Mouse (Mus musculus) gastrocnemius, adult 2 months (tissue): ENCODE results near the gene Utf1. TPM values are rescaled to one million over a fixed set of nuclear protein-coding genes. Genes with fewer than 3 reads are reported as not detected.

Source experiments
- DNase-seq: peaks from one replicate; pipeline ENCODE4 v3.0.0; 2022
- H3K27ac ChIP-seq: fragments of 200-600 bp; 2 replicates; pipeline ENCODE4 v1.8.1; 2022; ENCODE audit warnings: mild to moderate bottlenecking
- H3K4me3 ChIP-seq: fragments of 200-600 bp; 2 replicates; pipeline ENCODE4 v1.8.1; 2022; ENCODE audit warnings: mild to moderate bottlenecking, moderate library complexity
- CTCF ChIP-seq: fragments of 200-600 bp; IDR thresholded peaks from 2 replicates; pipeline ENCODE4 v1.8.1; 2022; ENCODE audit warnings: antibody characterized with exemption, mild to moderate bottlenecking, moderate library complexity
- intact Hi-C: fragments of 180-260 bp; cut with DNase I; formaldehyde crosslinking; loops from one replicate; pipeline ENCODE4 v1.15.1; 2025
- total RNA-seq, 2 experiments: library from RNA; stranded (reverse); gene quantifications; 2 replicates each; pipeline ENCODE4 v1.2.3; 2021

The Utf1 gene
- total RNA-seq, 2 experiments from 2014 or later: not detected

- intact Hi-C loops: loop anchor here (1.0 to 10.0 kb wide), 2 partner anchors 25 to 175 kb away; no protein-coding TSS in a partner anchor
These were observed 25.9 kb downstream of the Utf1 start for GRCm38 (mm10) chr7:139969348-139970130.

GRCm38 (mm10) chr7:139970216-139970919 is 26.8 kb downstream of the Utf1 start:
- DNase-seq: no peak
- TF ChIP-seq CTCF: no peak
- intact Hi-C loops: loop anchor here (10.0 kb wide), 1 partner anchor 174 kb away; no protein-coding TSS in a partner anchor
- Histone ChIP-seq H3K4me3 (no peak overlapping the region), H3K27ac (no peak overlapping the region)

More at GRCm38 (mm10) chr7:139969348-139970130, 25.9 kb downstream of the Utf1 start:
- TF ChIP-seq CTCF: peak; percentile 82
- Histone ChIP-seq H3K27ac (no peak overlapping the region), H3K4me3 (no peak overlapping the region)
- peak; percentile 80 for DNase-seq

- intact Hi-C loops: loop anchor here (1.0 to 10.0 kb wide), 2 partner anchors 89 to 174 kb away; no protein-coding TSS in a partner anchor
- DNase-seq: no peak
- no peak overlapping the region for H3K27ac ChIP-seq
- no peak for TF ChIP-seq CTCF
- H3K4me3 ChIP-seq: no peak overlapping the region
These were observed 27.4 kb downstream of the Utf1 start for GRCm38 (mm10) chr7:139970979-139971378.

- Histone ChIP-seq H3K27ac (no peak overlapping the region), H3K4me3 (no peak overlapping the region)
- intact Hi-C loops: loop anchor here (1.0 to 10.0 kb wide), 2 partner anchors 89 to 173 kb away; no protein-coding TSS in a partner anchor
- no peak for TF ChIP-seq CTCF
- no peak for DNase-seq
These were observed 27.8 kb downstream of the Utf1 start for GRCm38 (mm10) chr7:139971436-139971835.

- no peak overlapping the region for H3K27ac ChIP-seq
- intact Hi-C loops: loop anchor here (10.0 kb wide), 1 partner anchor 172 kb away; no protein-coding TSS in a partner anchor
These were observed 29.3 kb downstream of the Utf1 start for GRCm38 (mm10) chr7:139972923-139973331.

GRCm38 (mm10) chr7:139974307-139974706 is 30.7 kb downstream of the Utf1 start:
- no peak for TF ChIP-seq CTCF
- intact Hi-C loops: loop anchor here (10.0 kb wide), 1 partner anchor 170 kb away; no protein-coding TSS in a partner anchor
- Histone ChIP-seq H3K27ac (no peak overlapping the region), H3K4me3 (no peak overlapping the region)
- no peak for DNase-seq

More at GRCm38 (mm10) chr7:139972923-139973331, 29.3 kb downstream of the Utf1 start:
- TF ChIP-seq CTCF: no peak
- no peak overlapping the region for H3K4me3 ChIP-seq
- DNase-seq: no peak

- intact Hi-C loops: loop anchor here (10.0 kb wide), 1 partner anchor 169 kb away; no protein-coding TSS in a partner anchor
- H3K4me3 ChIP-seq: no peak overlapping the region
- no peak for DNase-seq
- no peak for TF ChIP-seq CTCF
- H3K27ac ChIP-seq: no peak overlapping the region
These were observed 31.9 kb downstream of the Utf1 start for GRCm38 (mm10) chr7:139975471-139975870.

- H3K4me3 ChIP-seq: peak within 1 kb of the TSS; percentile 74
- peak; percentile 87 for DNase-seq
- TF ChIP-seq CTCF: no peak
- intact Hi-C loops: loop anchor here (10.0 kb wide), 1 partner anchor 166 kb away; no protein-coding TSS in a partner anchor
- peak within 1 kb of the TSS; percentile 53 for H3K27ac ChIP-seq
These were observed 34.8 kb downstream of the Utf1 start, which contains the start of gene 6430531B16Rik for GRCm38 (mm10) chr7:139978278-139978892. 6430531B16Rik (minus strand) TSS chr7:139978755.

GRCm38 (mm10) chr7:139979011-139979719 is 35.6 kb downstream of the Utf1 start:
- DNase-seq: no peak
- Histone ChIP-seq H3K27ac (peak overlapping the region; percentile 53; the same call in 1 of the 2 replicates), H3K4me3 (peak overlapping the region; percentile 74)
- no peak for TF ChIP-seq CTCF
- intact Hi-C loops: loop anchor here (10.0 kb wide), 1 partner anchor 166 kb away; no protein-coding TSS in a partner anchor

GRCm38 (mm10) chr7:139980778-139981177 is 37.2 kb downstream of the Utf1 start:
- no peak overlapping the region for H3K27ac ChIP-seq
- H3K4me3 ChIP-seq: no peak overlapping the region
- intact Hi-C loops: no loop called here
- TF ChIP-seq CTCF: no peak
- no peak for DNase-seq

- no peak for DNase-seq
- no peak for TF ChIP-seq CTCF
- Histone ChIP-seq H3K27ac (no peak overlapping the region), H3K4me3 (no peak overlapping the region)
- intact Hi-C loops: no loop called here
These were observed 38.5 kb downstream of the Utf1 start for GRCm38 (mm10) chr7:139982058-139982457.
